Mouse (Mus musculus) adrenal gland, postnatal 4 days (tissue): Measurements from ENCODE around the gene Olfr552. TPM values are rescaled to one million over a fixed set of nuclear protein-coding genes. Genes with fewer than 3 reads are reported as not detected.
"Not testable (repeated sequence)": the region's sequence is repeated elsewhere in the genome, so short reads cannot be mapped to it uniquely, and the experiment has no call there.

Source experiments
- DNase-seq, 2 experiments: peaks; one replicate each; pipeline ENCODE4 v3.0.0; 2021 to 2022; ENCODE audit warnings: low spot score in 2 of 2, mixed read lengths in 2 of 2
- long read RNA-seq, 2 experiments: library from polyadenylated mRNA; stranded (forward); transcript quantifications; one replicate each; pipeline ENCODE4 v2.0.0; 2021
- total RNA-seq, 2 experiments: library from RNA; stranded (reverse); gene quantifications; 2 replicates each; pipeline ENCODE4 v1.2.3; 2021

The Olfr552 gene
- under 1 TPM in 1 of 2 experiments, not detected in 1; 0.08 TPM for total RNA-seq
- long read RNA-seq, experiment 1 = 0 reads
- long read RNA-seq, experiment 2 = 0 reads

GRCm38 (mm10) chr7:102597378-102598031, at the start of gene Olfr552:
TSS of gene Olfr552 (plus strand) at chr7:102597770.
- no peak for DNase-seq

GRCm38 (mm10) chr7:102549570-102549969, 48.0 kb upstream of the Olfr552 start, which contains the start of gene Olfr549:
TSS of gene Olfr549 (plus strand) at chr7:102549870.
- DNase-seq = no peak

GRCm38 (mm10) chr7:102553279-102553678, 44.3 kb upstream of the Olfr552 start:
- no peak for DNase-seq

GRCm38 (mm10) chr7:102564999-102565997, 32.3 kb upstream of the Olfr552 start, which contains the start of gene Trim21:
TSS of gene Trim21 (minus strand) at chr7:102565486.
- DNase-seq = peak; percentile 46 to 75

- DNase-seq = no peak
These were observed 31.4 kb upstream of the Olfr552 start for GRCm38 (mm10) chr7:102566219-102566618.

GRCm38 (mm10) chr7:102571142-102571541, 26.4 kb upstream of the Olfr552 start, which contains the start of gene Olfr550:
TSS of gene Olfr550 (plus strand) at chr7:102571442.
- DNase-seq = no peak

- no peak for DNase-seq
These were observed 24.3 kb upstream of the Olfr552 start for GRCm38 (mm10) chr7:102573174-102573830.

GRCm38 (mm10) chr7:102575998-102576397, 21.6 kb upstream of the Olfr552 start:
- DNase-seq = no peak

GRCm38 (mm10) chr7:102591786-102592185, 5.8 kb upstream of the Olfr552 start, which contains the start of gene Olfr551:
TSS of gene Olfr551 (minus strand) at chr7:102591886.
- no peak for DNase-seq

GRCm38 (mm10) chr7:102618118-102618517, 20.5 kb downstream of the Olfr552 start, which contains the start of gene Olfr553:
TSS of gene Olfr553 (minus strand) at chr7:102618218.
- no peak for DNase-seq

GRCm38 (mm10) chr7:102619608-102620007, 22.0 kb downstream of the Olfr552 start:
- DNase-seq = no peak

GRCm38 (mm10) chr7:102620368-102620767, 22.8 kb downstream of the Olfr552 start:
- not testable (repeated sequence) for DNase-seq

- peak in 1 of 2 experiments; percentile 13 for DNase-seq
These were observed 39.1 kb downstream of the Olfr552 start for GRCm38 (mm10) chr7:102636665-102637064.

GRCm38 (mm10) chr7:102638132-102638531, 40.6 kb downstream of the Olfr552 start, which contains the start of gene Olfr554:
TSS of gene Olfr554 (plus strand) at chr7:102638432.
- no peak for DNase-seq

GRCm38 (mm10) chr7:102644945-102645344, 47.4 kb downstream of the Olfr552 start:
- DNase-seq = not testable (repeated sequence)

Other genes with a start within 250 kb of the Olfr552 start
- gene Rrm1, start 156.1 kb upstream of the Olfr552 start, total RNA-seq = 10 to 100 TPM; 72.0 to 73.4 TPM
- gene Olfr543, start 116.1 kb upstream of the Olfr552 start, total RNA-seq = not detected
- gene Olfr544, start 109.5 kb upstream of the Olfr552 start, total RNA-seq = not detected
- not detected for gene Olfr545, start 98.2 kb upstream of the Olfr552 start, total RNA-seq
- gene Olfr547, start 63.0 kb upstream of the Olfr552 start, total RNA-seq = not detected
- not detected for gene Olfr548-ps1, start 56.9 kb upstream of the Olfr552 start, total RNA-seq
- gene Olfr549, start 47.9 kb upstream of the Olfr552 start, total RNA-seq = not detected
- 10 to 100 TPM; 21.2 to 21.9 TPM for gene Trim21, start 32.3 kb upstream of the Olfr552 start, total RNA-seq
- gene Olfr550, start 26.3 kb upstream of the Olfr552 start, total RNA-seq = not detected
- gene Olfr551, start 5.9 kb upstream of the Olfr552 start, total RNA-seq = not detected
- not detected for gene Olfr553, start 20.4 kb downstream of the Olfr552 start, total RNA-seq
- not detected for gene Olfr554, start 40.7 kb downstream of the Olfr552 start, total RNA-seq
- gene Olfr555, start 61.1 kb downstream of the Olfr552 start, total RNA-seq = not detected
- not detected for gene Olfr556, start 67.1 kb downstream of the Olfr552 start, total RNA-seq
- 10 to 100 TPM; 16.0 to 20.2 TPM for gene Trim68, start 89.6 kb downstream of the Olfr552 start, total RNA-seq
- gene Olfr557, start 98.1 kb downstream of the Olfr552 start, total RNA-seq = not detected
- gene Olfr558, start 104.4 kb downstream of the Olfr552 start, total RNA-seq = under 1 TPM; 0.54 to 0.62 TPM
- gene Olfr33, start 121.3 kb downstream of the Olfr552 start, total RNA-seq = not detected
- gene Olfr559, start 129.7 kb downstream of the Olfr552 start, total RNA-seq = not detected
- gene Olfr560, start 161.6 kb downstream of the Olfr552 start, total RNA-seq = not detected
- gene Olfr78, start 161.7 kb downstream of the Olfr552 start, total RNA-seq = 1 to 10 TPM; 1.1 to 1.9 TPM
- not detected for gene Olfr561, start 173.5 kb downstream of the Olfr552 start, total RNA-seq
- not detected for gene Olfr564, start 205.7 kb downstream of the Olfr552 start, total RNA-seq